8 mouse cellular contexts compared by ENCODE assay signal in genomic region chrX:150656122-150656907, GRCm38 (mm10). TPM values are rescaled to one million over a fixed set of nuclear protein-coding genes. Genes with fewer than 3 reads are reported as not detected.
DNase-seq lines count a peak whose midpoint lies in the region; ATAC-seq and TF ChIP-seq lines count a peak whose summit lies in the region.

No protein-coding gene starts in this region.

- H3K9me3 ChIP-seq in heart, embryonic 10.5 days: no peaks in the 10 kb centered on the region
- no peaks in the 10 kb centered on the region for H3K9me3 ChIP-seq in forebrain, embryonic 15.5 days
- H3K9me3 ChIP-seq in midbrain, embryonic 14.5 days (ENCODE audit: control insufficient read depth, low read length): no peaks in the 10 kb centered on the region

- DNase-seq in heart, embryonic 10.5 days (ENCODE audit: low spot score): no peak
- DNase-seq in heart, adult 18-20 months: no peak
- peak; percentile 47 for DNase-seq in cerebellum, adult 11 months
- DNase-seq in layer of hippocampus, adult 9-11 months: peak; percentile 55
- peak; percentile 85 for DNase-seq in midbrain, embryonic 14.5 days

- H3K9ac ChIP-seq in forebrain, embryonic 15.5 days (replicated peaks): peak overlapping the region; percentile 64
- peak overlapping the region; percentile 65 for H3K9ac ChIP-seq in midbrain, embryonic 14.5 days (replicated peaks; ENCODE audit: low read length)

- peak overlapping the region; percentile 66 for H3K4me3 ChIP-seq in heart, embryonic 10.5 days
- peak overlapping the region; percentile 64 for H3K4me3 ChIP-seq in forebrain, embryonic 15.5 days
- peak overlapping the region; percentile 54 for H3K4me3 ChIP-seq in midbrain, embryonic 14.5 days (replicated peaks; ENCODE audit: low read depth, low read length)
- peak overlapping the region; percentile 74 for H3K4me3 ChIP-seq in testis, adult 2 months (ENCODE audit: control insufficient read depth, low read depth, low read length)

- H3K27ac ChIP-seq in heart, embryonic 10.5 days: peak overlapping the region; percentile 81
- H3K27ac ChIP-seq in forebrain, embryonic 15.5 days (replicated peaks): peak overlapping the region; percentile 75
- H3K27ac ChIP-seq in midbrain, embryonic 14.5 days (replicated peaks; ENCODE audit: low read depth, low read length): peak overlapping the region; percentile 75
- no peak overlapping the region for H3K27ac ChIP-seq in testis, adult 2 months (ENCODE audit: control insufficient read depth, insufficient read depth, low read depth, low read length)

- peak overlapping the region; percentile 38 for H3K4me2 ChIP-seq in forebrain, embryonic 15.5 days (replicated peaks)
- H3K4me2 ChIP-seq in midbrain, embryonic 14.5 days (ENCODE audit: low read length): peak overlapping the region; percentile 47

- peak; percentile 76 for ATAC-seq in forebrain, embryonic 15.5 days (replicated peaks)
- ATAC-seq in midbrain, embryonic 14.5 days (ENCODE audit: low FRiP score, low TSS enrichment): peak; percentile 68
- ATAC-seq in inflammation-experienced regulatory T-cells, adult 6 months: no peak

- no peaks in the 10 kb centered on the region; the same call in 1 of the 2 replicates for H3K27me3 ChIP-seq in heart, embryonic 10.5 days (ENCODE audit: insufficient read depth, poor library complexity, severe bottlenecking)
- H3K27me3 ChIP-seq in forebrain, embryonic 15.5 days: no peaks in the 10 kb centered on the region
- no peaks in the 10 kb centered on the region for H3K27me3 ChIP-seq in midbrain, embryonic 14.5 days (ENCODE audit: control insufficient read depth, insufficient read depth, low read length)
- no peaks in the 10 kb centered on the region for H3K27me3 ChIP-seq in testis, adult 2 months (ENCODE audit: control insufficient read depth, insufficient read depth, low read length)

- peaks cover 33% of the 10 kb centered on the region for H3K36me3 ChIP-seq in heart, embryonic 10.5 days
- H3K36me3 ChIP-seq in forebrain, embryonic 15.5 days: 0 out of 2 replicates have a peak, but pooled peaks cover 3% of the 10 kb centered on the region
- peaks cover 35% of the 10 kb centered on the region for H3K36me3 ChIP-seq in midbrain, embryonic 14.5 days (ENCODE audit: control insufficient read depth, insufficient read depth, low read length)
- no peaks in the 10 kb centered on the region for H3K36me3 ChIP-seq in testis, adult 2 months (ENCODE audit: control insufficient read depth, insufficient read depth, low read length)

- TF ChIP-seq CTCF in testis, adult 2 months (IDR thresholded peaks at IDR 0.05; ENCODE audit: control insufficient read depth, insufficient read depth, insufficient replicate concordance, low read depth, low read length): no peak

- no peak for TF ChIP-seq POLR2A in testis, adult 2 months (IDR thresholded peaks at IDR 0.05; ENCODE audit: control insufficient read depth, low read depth, low read length)

- no peaks in the 10 kb centered on the region for H3K4me1 ChIP-seq in heart, embryonic 10.5 days
- peaks cover 4% of the 10 kb centered on the region; the same call in 1 of the 2 replicates for H3K4me1 ChIP-seq in forebrain, embryonic 15.5 days
- no peaks in the 10 kb centered on the region for H3K4me1 ChIP-seq in midbrain, embryonic 14.5 days (ENCODE audit: control insufficient read depth, insufficient read depth, low read length)
- no peaks in the 10 kb centered on the region; the same call in 1 of the 2 replicates for H3K4me1 ChIP-seq in testis, adult 2 months (ENCODE audit: control insufficient read depth, insufficient read depth, low read length)

- WGBS in heart, embryonic 10.5 days: 37% methylated on average over 34 of the region's 44 CpGs
- WGBS in forebrain, embryonic 15.5 days: 33% methylated on average over 33 of the region's 44 CpGs
- 41% methylated on average over 31 of the region's 44 CpGs for WGBS in midbrain, embryonic 14.5 days

RNA-seq across cellular contexts. Expression of gene Tro, which starts 1.1 kb away (rescaled TPM):
- 31.0 and 32.1 TPM in 2 replicates for polyA plus RNA-seq in heart, embryonic 10.5 days (2016; fragmentation: Nextera tagmentation; extraction: Ambion mirVana)
- under 1 TPM; 0.39 to 0.99 TPM for total RNA-seq in heart, adult 18-20 months (2021)
- 59.5 and 59.6 TPM in 2 replicates for polyA plus RNA-seq in forebrain, embryonic 15.5 days (2015; fragmentation: Nextera tagmentation; extraction: Ambion mirVana)
- 100 and 104 TPM in 2 replicates for polyA plus RNA-seq in midbrain, embryonic 14.5 days (2014; fragmentation: Nextera tagmentation; extraction: Ambion mirVana)
- polyA plus RNA-seq in testis, adult 2 months (2012; rRNA removed): 1.9 TPM in 2 replicates
- under 1 TPM in 2 of 3 experiments, not detected in 1; 0.08 to 0.34 TPM for polyA plus RNA-seq in inflammation-experienced regulatory T-cells, adult 6 months (2017; shearing (Covaris generic))

Comparison
In these comparisons a context has a peak if more than half of its experiments do, and no peak if none do; other contexts are left out.
1. DNase-seq: peak in cerebellum, adult 11 months (single experiment), layer of hippocampus, adult 9-11 months (single experiment) and midbrain, embryonic 14.5 days (single experiment); none in heart, embryonic 10.5 days (single experiment) and heart, adult 18-20 months (0 of 2).
2. RNA of gene Tro, which starts 1.1 kb away (polyA plus RNA-seq): 100 to 104 TPM in midbrain, embryonic 14.5 days, 59.5 to 59.6 TPM in forebrain, embryonic 15.5 days and 31.0 to 32.1 TPM in heart, embryonic 10.5 days; 1.9 TPM in testis, adult 2 months and 0.08 to 0.34 TPM in inflammation-experienced regulatory T-cells, adult 6 months; every median in the first group is over 10 times any median in the second.
3. Peak in every context shown above with its lines, with median percentiles within 50 percentile points of each other: H3K4me3 ChIP-seq.